Mouse (Mus musculus) T-helper 17 cell (primary cell): ENCODE measurements around the gene St3gal3.

Experiments
- in situ Hi-C, 2 experiments: fragments of 300-600 bp; cut with MboI, MseI; formaldehyde crosslinking; loops; 1 replicate in 1 of 2; 2 replicates in 1 of 2; pipeline ENCODE4 v1.15.1; 2025; ENCODE audit warnings: high pct_unique_total_duplicates in 2 of 2

St3gal3 gene

DNA sequence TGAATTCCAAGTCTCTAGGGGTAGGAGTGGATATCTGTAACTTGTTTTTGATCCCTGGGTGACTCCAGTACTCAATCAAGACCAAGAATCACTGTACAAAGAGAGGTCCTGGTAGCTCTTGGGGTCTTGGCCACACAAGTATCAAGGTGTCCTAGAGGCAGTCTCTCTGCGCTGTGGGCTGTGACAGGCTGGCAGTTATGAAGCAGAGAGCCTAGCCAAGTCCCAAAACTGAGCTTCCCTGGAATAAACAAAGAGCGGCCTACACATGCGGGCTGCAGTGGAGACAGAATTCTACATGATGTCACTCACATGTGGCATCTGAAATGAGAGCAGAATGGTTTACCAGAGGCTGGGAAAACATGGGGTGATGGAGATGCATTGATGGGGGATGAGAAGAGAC is 111.9 kb downstream of the St3gal3 start:
- in situ Hi-C loops = no loop called here

DNA sequence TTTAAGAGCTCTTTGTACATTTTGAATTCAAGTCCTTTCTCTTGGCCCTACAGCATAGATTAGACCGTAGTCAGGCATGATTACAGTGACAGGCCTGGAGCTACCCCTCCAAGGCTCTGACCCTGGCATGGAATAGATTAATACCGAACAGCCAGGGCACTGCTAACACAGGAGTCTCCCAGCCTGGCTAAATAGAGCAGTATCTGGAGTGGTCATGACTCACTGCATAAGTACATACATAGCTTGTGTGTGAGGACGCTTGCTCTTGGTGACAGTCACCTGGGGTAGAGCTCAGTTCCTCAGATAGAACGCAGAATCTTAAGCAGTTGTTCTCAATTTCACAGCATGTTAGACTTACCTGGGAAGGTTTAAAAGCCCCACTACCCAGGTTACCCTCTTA is 112.3 kb downstream of the St3gal3 start:
- in situ Hi-C loops = no loop called here

DNA sequence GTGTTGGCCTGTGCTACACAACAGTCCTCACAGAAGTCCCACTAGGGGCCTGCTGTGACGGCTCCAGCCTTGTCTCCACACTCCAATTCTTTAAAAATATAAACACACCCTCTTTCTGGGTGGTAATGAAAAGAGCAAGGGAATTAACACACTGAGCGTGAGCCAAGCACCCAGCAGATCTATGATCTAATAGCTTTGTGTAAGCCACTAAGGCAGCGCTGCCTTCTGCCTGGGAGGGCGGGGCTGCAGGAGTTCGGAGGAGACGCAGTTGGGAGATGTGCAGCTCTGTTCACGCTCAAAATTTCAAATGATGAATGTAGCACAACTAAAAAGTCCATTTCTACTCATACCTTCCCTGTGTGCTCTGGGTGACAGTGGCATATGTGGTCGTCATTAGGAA is 115.1 kb downstream of the St3gal3 start:
- in situ Hi-C loops = no loop called here

DNA sequence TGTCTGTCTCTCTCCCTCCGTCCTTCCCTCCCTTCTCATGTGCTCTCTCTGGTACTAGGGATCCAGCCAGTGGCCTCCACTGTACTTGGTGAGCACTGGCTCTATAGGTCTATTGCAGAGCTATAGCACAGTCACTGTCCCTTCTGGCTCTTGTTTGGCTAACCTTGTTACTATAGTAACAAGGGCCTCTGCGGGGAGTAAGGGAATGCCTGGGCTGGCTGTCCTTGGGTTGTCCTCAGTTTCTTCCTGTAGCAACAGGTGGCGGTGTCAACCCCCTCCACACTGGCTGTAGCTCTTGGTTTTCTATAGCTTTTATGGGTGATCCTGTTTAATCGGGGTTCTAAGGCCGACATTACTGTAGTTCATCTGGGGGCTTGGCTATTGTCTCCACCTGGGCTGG is 115.5 kb downstream of the St3gal3 start:
- in situ Hi-C loops = no loop called here

DNA sequence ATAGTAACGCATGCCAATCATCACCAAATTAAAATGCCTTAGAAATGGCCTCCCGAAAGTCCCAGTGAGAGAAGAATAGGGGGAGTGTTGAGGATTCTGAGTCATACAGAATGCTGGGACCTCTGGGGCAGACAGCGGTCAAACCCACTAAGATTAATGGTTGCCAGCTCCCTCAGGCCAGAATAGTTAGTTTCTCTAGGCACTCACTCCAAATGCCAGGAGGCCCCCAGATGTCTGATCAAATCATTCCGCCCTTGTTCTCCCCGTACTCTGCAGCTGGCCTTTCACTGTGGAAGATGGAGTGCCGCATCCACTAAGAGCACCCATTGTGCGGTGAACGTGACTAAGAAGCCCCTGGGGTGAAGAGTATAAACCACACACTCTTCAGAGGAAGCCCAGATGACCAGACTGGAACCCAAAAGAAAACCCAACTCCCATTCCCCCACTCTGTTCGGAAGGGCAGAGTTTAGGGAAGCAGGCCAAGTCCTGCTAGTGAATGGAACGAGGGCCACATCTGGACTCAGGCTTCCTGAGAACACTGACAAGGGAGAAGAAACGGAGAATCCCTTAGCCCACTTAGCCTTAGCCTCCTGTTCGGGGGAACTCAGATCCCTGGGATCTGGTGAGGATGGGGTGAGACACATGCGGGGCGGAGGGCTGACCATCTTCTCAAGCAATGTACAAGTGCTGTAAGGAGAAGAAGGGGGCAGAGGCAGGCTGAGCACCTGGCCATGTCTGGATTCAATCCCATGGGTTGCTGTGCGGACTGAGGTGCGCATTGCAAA is 117.5 kb downstream of the St3gal3 start:
- in situ Hi-C loops = no loop called here

DNA sequence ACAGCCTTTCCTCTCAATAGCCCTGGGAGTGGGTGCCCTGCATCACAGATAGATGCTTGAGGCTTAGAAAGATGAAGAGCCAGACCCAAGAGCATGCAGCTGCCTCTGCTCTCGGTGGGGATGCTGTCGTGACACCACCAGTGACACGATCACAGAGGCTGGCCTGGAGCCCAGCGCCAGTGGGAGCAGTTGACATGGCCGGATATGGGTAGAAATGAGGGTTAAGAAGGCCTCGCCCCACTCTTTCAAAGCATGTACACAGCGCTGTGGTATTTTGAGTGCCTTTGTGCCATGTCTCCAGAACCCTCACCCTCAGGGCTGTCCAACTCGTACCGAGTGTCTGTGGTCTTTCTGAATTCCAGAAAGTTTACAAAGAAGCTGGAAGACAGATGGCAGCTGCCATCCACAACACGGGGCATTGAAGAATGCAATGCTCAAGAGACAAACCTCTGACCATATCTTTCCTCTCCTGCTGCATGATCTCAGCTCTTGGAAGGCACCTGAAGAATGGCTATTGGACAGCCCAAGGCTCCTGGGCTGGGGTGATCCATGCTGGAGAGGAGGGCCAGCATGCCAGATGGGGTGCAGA is 118.3 kb downstream of the St3gal3 start:
- in situ Hi-C loops = no loop called here

DNA sequence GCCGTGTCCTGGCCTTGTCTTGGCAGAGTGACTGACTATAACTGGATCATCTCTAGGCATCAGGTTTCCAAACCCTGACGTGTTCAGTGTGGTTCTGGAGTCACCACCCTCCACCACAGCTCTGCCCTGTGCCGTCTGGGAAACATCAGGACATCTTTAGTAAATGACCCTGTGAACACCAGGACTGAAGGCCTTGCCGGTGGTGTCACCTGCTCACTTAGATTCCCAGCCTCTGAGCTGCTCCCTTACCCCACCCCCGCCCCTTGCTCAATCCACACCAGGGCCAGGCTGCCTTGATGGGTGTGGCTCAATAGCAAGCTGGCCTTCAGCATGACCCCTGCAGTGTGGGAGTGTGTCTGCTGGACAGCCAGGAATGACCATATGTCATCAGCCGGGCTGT is 119.1 kb downstream of the St3gal3 start:
- in situ Hi-C loops = no loop called here

DNA sequence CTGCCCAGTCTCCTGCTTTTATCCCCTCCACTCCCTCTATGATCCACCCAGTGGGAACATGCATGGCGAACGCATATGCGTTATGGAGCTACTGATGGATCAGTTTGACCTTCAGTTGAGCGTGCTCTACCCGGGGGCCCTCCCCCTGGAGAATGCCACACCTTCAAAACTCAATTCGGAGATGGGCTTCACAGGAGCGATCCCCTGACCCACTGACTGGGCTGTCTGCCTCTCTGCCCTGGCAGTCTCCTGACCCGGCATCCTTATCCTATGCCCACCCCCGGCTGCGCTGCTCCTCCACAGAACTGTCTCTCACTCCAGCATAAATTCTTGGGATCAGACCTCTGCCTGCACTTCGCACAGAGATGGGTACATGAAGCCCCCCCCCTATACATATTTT is 119.6 kb downstream of the St3gal3 start:
- in situ Hi-C loops = no loop called here

DNA sequence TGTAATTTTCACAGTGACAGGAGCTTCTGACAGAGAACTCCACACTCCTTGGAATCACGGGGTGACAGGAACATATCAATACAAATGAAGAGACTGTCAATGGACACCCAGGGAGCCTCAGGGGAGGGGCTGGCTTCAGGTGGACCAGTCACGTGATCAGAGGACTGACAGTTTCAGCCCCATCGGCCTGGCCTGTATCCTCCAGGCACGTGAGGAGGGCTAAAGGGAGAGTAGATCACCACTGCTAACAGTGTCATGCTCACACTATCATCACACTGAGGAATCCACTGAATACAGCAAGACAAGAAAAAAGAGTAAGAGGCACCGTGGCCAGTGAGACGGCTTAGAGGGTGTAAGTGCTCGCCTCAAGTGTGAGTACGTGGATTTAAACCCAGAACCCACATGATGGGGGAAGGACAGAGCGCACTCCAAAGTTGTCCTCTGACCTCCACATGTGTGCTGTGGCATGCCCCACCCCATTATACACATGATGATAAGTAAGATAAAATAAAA is 124.0 kb downstream of the St3gal3 start:
- in situ Hi-C loops = no loop called here

DNA sequence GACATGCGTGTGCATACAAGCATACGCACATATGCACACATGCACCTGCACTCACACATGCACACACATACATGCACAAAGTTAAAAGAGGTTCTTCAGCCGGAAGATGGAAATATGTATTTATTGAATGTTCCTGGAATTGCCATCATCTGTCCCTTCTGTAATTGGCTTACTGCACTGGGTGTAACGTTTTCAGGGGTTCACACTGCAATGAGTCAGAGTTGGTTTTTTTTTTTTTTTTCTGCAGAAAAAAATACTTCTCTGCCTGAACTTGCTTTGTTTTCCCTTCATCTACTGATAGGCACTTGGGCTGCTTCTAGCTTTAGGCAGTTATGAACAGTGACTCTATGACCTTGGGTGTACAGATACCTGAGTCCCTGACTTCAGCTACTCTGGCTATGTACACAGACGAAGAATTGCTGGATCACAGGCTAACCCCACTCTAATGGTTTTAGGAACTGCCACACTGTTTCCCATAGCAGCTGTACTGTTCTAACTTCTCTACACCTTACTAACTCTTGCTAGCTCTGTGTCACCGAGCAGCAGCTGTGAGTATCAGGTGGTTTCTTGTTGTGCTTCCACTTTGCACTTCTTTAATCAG is 126.2 kb downstream of the St3gal3 start:
- in situ Hi-C loops = no loop called here

DNA sequence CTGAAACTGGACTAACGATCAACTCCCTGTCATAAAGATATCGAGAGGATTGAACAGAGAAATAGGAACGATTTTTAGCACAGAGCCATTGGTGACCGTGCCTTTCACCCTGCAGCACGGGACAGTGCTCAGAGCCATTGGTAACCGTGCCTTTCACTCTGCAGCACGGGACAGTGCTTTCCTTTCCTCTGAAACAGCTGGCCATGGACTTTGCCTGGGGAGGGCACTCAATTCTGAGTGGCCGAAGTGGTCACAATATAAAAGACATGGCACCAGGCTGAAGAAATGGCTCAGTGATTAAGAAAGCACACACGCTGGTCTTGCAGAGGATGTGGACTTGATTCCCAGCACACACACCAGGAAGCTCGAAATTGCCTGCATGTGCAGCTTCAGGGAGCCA is 133.4 kb downstream of the St3gal3 start:
- in situ Hi-C loops = no loop called here

DNA sequence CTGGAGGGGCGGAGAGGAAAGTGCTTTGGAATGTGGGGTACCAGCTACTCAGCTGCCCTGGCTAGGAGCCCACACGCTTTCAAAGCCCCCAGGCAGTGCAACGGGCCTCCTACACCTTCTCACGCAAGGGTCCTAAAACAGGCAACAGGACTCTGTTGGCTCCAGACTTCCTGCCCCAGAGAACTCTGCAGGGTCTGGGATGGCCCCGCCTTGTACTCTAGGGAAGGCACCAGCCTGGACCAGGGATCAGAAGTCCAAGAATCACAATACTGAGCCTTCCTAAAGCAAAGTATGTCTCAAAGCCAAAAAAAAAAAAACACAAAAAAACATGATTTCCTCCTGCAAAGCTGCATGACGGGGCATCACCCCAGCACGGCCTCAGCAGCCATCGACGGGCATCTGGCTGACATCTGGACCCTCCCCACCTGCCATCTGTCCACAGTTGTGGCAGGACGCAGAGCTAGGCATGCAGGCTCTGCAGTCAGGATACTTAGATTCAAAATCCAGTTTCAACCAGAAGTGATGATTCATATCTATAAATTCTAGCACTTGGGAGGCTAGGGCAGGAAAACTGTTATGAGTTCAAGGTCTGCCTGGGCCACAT is 134.0 kb downstream of the St3gal3 start:
- in situ Hi-C loops = no loop called here

DNA sequence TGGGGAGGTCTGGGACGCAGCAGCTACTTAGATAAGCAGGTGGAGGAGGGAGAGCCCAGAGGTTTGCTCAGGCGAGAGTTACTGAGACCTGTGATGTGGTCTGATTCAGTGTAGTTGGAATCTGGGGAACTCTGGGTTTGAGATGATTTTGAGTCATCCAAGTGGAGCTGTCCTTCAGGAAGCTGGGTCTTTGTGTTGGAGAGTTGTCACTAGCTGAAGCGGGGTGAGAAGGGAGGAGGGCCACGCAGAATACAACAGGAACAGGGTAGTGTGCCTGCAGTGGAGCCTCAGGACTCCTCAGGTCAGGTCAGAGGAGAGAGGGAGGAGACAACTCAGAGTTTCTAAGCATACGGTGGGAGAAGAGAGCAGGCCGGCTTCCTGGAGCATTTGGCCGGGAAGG is 134.8 kb downstream of the St3gal3 start:
- in situ Hi-C loops = no loop called here

DNA sequence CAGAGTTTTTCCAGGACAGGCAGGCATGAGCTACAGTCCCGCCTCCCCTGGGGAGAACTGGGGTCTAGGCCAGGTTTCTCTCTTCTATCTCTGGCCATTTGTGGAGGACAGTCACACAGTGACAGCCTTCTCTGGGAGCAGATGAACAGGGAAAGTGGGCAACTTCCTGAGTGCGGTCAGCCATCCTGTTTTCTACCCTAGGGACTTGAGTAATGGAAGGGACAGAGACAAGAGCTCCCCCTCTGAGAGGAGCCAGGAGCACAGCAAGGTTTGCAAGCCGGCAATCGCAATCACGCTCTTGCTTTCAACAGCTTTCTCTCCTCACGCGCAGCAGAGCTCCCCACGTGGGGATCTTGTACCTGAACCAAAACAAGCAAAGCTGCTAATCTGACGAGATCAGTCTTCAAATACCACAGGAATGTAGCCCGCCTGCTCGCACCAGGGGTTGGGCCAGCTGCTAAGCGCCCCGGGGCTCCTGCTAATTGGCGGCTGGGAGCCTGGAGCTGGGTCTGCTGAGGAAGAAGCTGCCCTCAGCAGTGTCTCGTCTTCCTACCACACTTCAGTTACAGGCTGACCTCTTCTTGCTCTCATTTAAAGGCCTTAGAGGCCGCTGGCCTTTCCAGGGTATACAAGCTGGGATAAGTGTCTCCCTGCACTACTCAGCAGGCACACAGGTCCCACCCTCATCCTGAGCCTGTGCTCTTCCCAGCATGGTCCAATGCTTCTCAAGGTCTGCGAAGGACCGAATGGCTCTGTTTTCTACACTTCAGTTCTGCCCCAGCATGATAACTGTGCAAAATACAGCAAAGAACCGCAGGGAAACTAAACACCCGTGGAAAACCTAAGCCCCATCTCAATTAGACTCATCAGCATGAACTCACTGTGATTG is 137.1 kb downstream of the St3gal3 start:
- in situ Hi-C loops = no loop called here

DNA sequence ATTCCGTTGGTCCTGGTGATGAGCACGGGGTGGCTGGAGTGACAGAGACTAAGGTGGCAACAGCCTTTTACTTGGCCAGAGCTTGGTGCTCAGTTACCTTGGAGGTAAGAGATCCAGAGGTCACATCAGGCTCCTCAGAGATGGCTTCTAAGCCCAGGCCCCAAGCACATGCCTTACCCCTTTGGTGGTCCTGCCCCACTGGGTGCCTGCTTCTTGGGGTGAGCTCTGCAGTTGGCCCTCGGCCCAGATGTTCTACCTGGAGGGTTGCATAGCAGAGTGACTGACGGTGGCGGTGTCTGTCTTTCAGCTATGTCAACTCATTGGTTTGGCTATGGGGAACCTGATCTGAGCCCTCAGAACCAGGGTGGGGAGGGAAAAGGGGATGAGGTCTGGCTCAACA is 138.0 kb downstream of the St3gal3 start:
- in situ Hi-C loops = no loop called here

DNA sequence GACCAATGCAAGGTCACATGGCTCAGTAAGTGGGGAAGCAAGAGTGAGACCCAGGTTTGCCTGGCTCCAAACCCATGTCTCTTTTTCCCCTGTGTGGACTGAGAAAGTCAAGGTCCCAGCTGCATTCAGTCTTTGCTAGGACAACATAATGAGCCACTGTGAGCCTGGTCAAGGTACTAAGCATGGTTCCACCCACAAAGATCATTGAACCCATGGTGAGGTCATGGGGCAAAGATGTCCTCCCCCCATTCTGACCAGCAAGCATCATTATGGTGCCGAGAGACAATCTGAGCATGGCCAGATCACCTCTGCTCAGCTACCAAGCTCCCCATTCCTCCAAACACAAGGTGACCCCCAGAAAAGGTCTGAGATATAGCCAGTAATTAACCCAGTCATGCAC is 139.3 kb downstream of the St3gal3 start:
- in situ Hi-C loops = no loop called here

DNA sequence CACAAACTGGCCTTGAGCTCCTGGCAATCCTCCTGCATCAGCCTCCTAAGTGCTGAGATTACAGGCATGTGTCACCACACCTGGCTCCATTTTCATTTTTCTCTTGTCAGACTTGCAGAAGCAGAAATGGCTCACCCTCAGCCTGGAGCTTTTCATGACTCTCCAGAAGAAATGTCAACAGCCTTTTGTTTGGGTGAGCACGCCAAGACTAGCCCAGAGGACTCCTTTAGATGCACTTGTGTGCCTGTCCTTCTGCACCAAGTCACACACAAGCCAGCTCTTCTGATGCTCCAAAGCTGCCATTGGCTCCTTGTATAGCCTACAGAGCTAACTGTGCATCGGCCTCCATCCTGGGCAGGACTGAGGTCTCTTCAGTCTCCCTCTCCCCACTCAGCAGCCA is 141.3 kb downstream of the St3gal3 start:
- in situ Hi-C loops = no loop called here

DNA sequence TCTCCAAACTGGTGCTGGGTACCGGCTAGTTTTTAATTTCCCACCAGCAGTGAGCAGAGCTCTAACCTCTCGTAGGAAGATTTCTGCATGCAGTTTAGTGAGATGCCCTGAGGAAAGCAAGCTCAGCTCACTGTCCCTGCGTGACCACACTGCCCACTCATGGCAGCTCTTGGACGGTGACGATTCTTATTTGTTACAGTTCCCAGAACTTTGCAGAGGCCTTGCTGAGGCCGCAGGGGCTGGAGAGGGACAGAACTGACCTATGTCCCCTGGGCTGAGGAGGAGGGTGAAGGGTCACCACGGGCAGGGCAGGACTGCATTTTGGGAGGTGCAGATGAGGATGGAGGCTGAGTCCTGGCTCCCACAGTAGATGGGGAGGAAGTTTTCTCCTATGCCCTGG is 141.8 kb downstream of the St3gal3 start:
- in situ Hi-C loops = no loop called here

DNA sequence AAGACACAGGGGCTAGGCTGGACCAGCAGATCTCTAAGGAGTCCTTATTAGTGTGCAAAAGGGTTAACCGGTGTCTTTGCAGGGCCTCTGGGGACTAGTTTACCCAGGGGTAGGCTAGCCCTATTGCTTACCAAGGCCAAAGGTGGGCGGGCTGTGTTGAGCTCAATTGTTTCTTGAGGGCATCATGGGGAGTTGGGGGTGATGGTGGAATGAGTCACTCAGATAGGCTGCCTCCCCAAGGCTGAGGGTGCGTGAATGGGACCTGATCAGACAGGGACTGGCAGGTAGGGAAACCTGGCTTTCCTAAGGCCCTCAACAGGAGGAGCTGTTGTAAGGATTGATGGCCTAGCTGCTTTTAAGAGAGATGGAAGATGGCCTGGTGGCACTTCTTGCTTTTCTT is 142.7 kb downstream of the St3gal3 start:
- in situ Hi-C loops = no loop called here

DNA sequence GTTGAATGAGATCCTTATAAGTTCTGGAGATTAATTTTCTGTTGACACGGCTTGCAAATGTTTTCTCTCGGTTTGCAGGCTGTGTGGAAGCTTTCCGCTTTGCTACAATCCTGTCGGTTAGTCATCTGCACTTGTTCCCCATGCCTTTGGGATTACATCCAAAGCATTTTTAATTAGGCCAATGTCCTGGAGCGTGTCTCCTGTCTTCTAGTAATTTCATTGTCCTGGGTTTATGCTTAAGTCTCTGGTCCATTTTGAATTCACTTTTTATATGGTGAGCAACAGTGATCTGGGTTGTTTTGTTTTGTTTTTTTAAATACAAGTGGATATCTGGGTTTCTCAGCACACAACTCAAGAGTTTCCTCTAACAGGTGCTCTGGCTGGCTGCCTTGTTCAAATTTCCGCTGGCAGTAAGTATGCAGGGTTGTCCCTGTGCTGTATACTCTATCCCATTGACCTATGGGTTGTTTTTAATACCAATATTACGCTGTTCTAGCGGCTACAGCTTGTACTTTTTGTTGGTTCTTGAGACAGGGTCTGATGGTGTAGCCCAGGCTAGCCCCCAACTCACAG is 143.6 kb downstream of the St3gal3 start:
- in situ Hi-C loops = no loop called here

DNA sequence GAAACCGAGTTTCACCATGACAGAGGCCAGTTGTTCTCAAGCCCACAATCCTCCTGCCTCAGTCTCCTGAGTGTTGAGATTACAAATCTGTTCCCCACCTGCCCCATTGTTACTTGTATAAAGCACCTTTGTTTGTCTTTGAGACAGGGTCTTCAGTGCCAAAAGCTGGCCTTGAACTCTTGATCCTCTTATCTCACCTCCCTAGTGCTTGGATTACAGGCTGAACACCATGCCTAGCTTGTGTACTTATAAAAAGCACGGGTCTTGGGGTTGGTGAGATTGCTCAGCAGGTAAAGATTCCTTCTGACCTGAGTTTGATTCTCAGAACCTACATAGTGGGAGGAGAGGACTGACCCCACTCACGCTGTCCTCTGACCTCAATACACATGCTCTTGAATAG is 144.1 kb downstream of the St3gal3 start:
- in situ Hi-C loops = no loop called here
